Mouse (Mus musculus) olfactory bulb, adult 2 months (tissue): ENCODE data around the gene Snai3.

ENCODE experiments used
- CTCF ChIP-seq: fragments of 200-500 bp; IDR thresholded peaks from 2 replicates; pipeline ENCODE4 v1.5.1; 2012; ENCODE audit warnings: low read depth, mild to moderate bottlenecking, low read length, moderate library complexity; ENCODE audit not compliant: insufficient read depth
- POLR2A ChIP-seq: fragments of 200-500 bp; IDR thresholded peaks from 2 replicates; pipeline ENCODE4 v1.6.1; 2012; ENCODE audit warnings: mild to moderate bottlenecking, low read depth, low read length, moderate library complexity; ENCODE audit not compliant: insufficient read depth

DNA sequence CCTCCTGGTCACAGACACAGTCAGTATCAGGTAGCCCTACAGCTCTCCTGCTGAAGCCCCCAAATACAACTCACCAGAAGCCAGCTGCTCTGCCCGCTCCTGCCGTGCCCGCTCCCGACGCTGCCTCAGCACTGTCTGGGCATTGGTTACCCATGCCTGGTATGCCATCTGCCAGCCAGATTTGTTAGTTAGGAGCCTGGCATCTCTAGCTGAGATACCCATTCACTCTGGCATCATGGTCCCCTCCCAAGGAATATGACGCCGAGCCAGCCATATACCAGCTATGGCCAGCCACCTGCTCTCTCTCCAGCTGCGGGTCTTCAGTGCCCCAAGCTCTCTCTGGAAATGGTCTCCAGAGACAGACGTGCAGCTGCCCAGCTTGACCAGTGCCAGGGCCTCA is 27.9 kb upstream of the Snai3 start:
- TF ChIP-seq CTCF (no peak), POLR2A (no peak)
